Mouse (Mus musculus) testis, adult 2 months (tissue): ENCODE measurements around the gene Slc25a24.

Experiments used
- CTCF ChIP-seq: fragments of 200-500 bp; IDR thresholded peaks from 2 replicates; pipeline ENCODE4 v1.5.1; 2012; ENCODE audit warnings: low read depth, mild to moderate bottlenecking, inconsistent platforms, low read length, moderate library complexity; ENCODE audit not compliant: control insufficient read depth, insufficient read depth, insufficient replicate concordance
- POLR2A ChIP-seq: fragments of 200-500 bp; IDR thresholded peaks from 2 replicates; pipeline ENCODE4 v1.6.1; 2012; ENCODE audit warnings: low read depth, mild to moderate bottlenecking, inconsistent platforms, low read length, moderate library complexity; ENCODE audit not compliant: control insufficient read depth

GRCm38 (mm10) chr3:109155926-109156669 is 33.1 kb downstream of the Slc25a24 start:
- TF ChIP-seq CTCF, result no peak
- TF ChIP-seq POLR2A, result no peak
